Mouse (Mus musculus): Measurements from ENCODE around the gene Adamts2.

Gene Adamts2

GRCm38 (mm10) chr11:50623806-50624205 is 21.9 kb downstream of the Adamts2 start:
- in situ Hi-C loops (cut with MseI, MboI): no loop called here

DNA sequence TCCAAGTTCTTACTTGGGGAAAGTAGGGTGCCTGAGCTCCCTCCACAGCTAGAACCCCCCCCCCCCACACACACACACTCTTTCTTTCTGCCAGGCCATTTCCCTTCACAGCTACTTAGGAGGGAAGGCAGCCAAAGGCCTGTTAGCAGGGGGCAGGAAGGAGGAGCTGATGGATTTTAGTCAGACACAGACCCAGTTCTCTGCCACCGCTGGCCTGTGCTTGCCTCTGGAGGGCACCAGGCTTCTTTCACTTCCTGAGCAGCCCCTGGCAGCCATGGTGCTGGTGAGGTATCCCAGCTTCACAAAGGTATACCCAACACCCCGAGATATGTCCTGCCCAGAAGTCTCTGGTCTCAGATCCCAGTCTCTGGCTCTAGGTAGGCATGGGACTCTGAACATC is 22.4 kb downstream of the Adamts2 start:
- in situ Hi-C loops (cut with MseI, MboI): no loop called here

GRCm38 (mm10) chr11:50624720-50625119 is 22.8 kb downstream of the Adamts2 start:
- in situ Hi-C loops (cut with MseI, MboI): no loop called here

- in situ Hi-C loops (cut with MseI, MboI): no loop called here
These were observed 27.0 kb downstream of the Adamts2 start for GRCm38 (mm10) chr11:50628915-50629314.

DNA sequence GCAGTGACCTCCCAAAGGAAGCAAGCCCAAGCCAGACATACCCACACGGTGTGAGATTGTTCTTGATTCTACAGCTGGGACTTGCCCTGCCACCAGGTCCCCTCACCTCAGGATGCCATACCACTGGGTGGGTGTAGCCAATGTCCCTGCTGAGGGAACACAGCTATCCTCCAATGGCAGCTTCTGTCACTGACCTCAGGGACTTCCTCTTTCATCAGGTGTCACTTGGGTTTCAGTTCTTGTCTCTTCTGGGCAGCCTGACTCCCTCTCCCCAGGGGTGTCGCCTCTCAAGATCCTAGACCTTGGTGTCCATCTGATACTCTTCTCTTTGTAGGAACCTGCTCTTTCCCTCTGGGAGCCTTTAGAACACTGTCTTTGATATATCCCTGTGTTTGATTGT is 28.6 kb downstream of the Adamts2 start:
- in situ Hi-C loops (cut with MseI, MboI): no loop called here

GRCm38 (mm10) chr11:50632270-50632669 is 30.4 kb downstream of the Adamts2 start:
- in situ Hi-C loops (cut with MseI, MboI): no loop called here

GRCm38 (mm10) chr11:50635051-50635590 is 33.2 kb downstream of the Adamts2 start:
- in situ Hi-C loops (cut with MseI, MboI): no loop called here

GRCm38 (mm10) chr11:50637026-50637425 is 35.1 kb downstream of the Adamts2 start:
- in situ Hi-C loops (cut with MseI, MboI): no loop called here

- in situ Hi-C loops (cut with MseI, MboI): no loop called here
These were observed 36.4 kb downstream of the Adamts2 start for GRCm38 (mm10) chr11:50638197-50638867.

DNA sequence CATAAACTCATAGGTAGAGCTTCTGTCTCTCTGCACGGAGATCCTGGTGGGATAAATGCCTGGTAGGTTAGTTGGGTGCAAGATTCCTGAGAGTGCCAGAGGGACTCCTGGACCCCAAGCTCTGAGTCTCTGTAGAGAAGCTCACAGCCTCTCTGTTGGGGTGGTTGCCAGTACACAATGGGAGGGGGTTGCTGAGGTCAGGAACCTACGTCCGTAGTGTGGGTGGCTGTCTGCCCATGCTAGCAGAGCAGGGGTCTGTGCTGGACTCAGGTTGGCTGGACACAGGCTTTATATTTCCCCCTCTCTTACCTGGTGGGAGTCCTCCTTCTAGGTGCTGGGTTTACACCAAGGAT is 37.0 kb downstream of the Adamts2 start:
- in situ Hi-C loops (cut with MseI, MboI): no loop called here

- in situ Hi-C loops (cut with MseI, MboI): no loop called here
These were observed 40.7 kb downstream of the Adamts2 start for GRCm38 (mm10) chr11:50642583-50642982.

GRCm38 (mm10) chr11:50646148-50646547 is 44.3 kb downstream of the Adamts2 start:
- in situ Hi-C loops (cut with MseI, MboI): no loop called here

DNA sequence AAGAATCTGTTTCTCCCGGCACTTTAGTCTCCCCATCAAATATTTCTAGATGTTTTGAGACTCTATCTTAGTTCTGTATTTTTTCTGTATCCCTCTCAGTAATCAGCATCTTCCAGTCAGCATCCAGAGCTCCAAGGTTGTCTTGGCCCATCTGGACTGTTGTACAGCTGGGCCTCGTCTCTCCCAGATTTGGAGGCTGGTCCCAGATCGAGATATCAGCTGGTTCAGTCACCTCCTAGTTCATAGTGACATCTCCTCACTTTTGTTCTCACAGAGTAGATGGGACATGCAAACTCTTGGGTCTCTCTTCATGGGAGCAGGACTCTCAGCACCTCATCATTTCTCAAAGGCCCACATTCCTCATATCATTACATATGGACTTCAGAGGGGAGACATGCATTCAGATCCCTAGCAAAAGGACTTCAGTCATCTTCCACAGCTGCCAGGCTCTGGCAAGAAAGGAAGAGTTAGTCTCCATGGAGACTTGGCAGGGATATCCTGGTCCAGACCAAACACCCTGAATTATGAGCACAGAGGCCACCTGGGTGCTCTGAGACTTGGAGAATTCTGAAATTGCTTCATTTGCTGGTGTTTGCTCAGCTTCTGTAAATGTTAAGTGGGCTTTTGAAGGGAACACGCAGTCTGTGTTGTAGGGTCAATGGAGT is 46.4 kb downstream of the Adamts2 start:
- in situ Hi-C loops (cut with MseI, MboI): no loop called here

- in situ Hi-C loops (cut with MseI, MboI): no loop called here
These were observed 48.2 kb downstream of the Adamts2 start for GRCm38 (mm10) chr11:50650037-50650436.

DNA sequence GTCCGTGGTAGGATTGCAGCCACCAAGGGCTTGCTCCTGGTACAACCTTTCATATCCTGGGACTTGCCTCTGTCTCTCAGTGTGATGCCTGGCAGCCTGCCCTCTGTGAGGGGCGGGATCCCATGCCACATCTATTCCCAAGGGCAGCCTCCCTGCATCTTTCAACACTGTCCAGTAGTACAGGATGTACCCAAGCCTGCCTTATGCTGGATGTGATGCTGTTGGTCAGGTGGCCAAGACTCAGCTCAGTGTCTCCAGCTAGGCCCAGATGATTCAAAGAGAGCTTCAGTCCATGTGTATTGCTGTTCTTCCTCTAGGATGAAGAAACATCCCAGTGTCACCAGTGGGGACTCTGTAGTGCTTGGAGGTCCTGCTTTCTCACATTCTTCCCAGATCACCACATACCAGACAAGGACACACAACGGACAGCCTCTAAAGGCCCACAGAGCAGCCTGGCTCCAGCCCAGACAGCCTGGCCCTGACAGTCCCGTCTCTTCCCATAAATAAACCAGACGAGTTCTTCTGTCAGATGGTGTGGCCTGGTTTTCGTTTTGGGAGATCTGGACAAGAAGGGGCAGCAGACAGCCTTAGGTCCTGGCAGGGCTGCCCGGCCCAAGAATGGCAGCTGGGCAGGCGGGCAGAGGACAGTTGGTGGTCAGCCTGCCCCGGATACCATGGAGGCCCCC is 52.0 kb downstream of the Adamts2 start:
- in situ Hi-C loops (cut with MseI, MboI): no loop called here

DNA sequence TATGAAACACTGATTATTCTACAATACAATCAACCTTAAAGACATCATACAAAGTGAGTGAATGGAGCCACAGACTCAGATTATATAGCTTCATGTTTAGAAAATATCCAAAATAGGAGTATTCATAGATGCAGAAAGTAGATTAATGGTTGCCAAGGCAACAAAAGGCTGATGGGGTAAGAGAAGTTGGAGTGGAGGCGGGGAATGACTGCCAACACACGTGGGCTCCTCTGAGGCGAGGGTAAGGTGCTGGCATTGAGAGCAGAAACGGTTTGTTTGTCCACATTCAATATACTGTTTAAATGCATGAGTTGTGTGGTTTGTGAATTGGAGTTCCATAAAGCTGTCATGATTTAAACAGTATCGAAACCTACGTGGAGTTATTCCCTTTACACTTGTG is 56.9 kb downstream of the Adamts2 start:
- in situ Hi-C loops (cut with MseI, MboI): no loop called here

- in situ Hi-C loops (cut with MseI, MboI): no loop called here
These were observed 60.3 kb downstream of the Adamts2 start for GRCm38 (mm10) chr11:50662176-50662575.

GRCm38 (mm10) chr11:50664826-50665225 is 62.9 kb downstream of the Adamts2 start:
- in situ Hi-C loops (cut with MseI, MboI): no loop called here

DNA sequence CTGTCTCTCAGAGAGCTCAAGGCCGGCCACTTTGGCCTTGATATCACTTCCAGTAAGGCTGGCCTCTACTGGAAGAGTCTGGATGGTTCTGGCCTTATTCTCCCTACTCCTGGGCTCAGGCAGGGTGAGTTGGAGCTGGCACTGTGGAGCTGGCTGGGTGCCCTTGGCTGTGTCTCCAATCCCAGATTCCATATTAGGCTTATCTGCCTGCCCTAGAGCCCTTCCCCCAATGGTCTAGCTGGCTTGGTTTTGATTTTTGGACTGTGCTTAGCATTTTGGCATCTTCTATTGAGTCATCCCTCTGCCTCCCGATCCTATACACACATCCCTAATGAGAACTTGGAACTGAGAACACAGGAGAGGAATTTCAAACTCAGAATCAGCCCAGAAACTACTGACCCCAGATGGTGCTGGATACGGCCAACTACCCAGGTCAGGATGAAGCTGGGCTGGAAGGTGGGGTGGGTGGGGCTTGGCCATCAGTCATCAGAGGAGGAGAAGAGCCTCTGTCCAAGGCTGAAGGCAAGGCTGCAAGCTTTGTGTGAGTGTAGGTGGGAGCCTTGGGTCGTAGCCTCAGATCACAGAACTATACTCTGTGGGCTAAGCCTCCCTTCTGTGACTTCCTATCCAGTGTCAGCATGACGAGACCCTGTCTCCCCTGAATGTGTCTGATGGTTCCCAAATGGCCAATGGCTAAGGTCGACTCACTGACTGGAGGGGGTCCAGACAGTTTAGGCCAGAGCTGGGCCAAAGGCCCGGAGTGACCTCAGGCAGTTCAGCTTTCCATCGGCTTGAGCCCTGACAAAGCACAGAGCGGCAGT is 67.9 kb downstream of the Adamts2 start:
- in situ Hi-C loops (cut with MseI, MboI): no loop called here

DNA sequence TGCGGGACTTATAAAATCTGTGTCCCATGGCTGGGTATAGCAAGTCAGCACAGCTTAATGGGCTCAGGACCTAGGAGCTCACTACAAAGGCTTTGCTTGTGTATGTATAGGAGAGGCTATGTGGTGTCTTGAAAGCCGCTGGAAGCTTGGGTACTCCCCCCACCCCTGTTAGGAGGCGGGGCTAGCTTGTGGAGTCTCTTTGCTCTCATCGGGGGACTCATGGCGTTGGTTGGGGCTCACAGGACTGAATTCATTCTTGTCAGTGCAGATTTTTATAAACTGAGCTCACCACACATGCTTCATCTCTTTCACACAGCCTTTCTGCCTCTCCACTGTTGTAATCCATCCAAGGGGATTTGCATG is 68.5 kb downstream of the Adamts2 start:
- in situ Hi-C loops (cut with MseI, MboI): no loop called here

GRCm38 (mm10) chr11:50670881-50671280 is 69.0 kb downstream of the Adamts2 start:
- in situ Hi-C loops (cut with MseI, MboI): no loop called here

GRCm38 (mm10) chr11:50671376-50671775 is 69.5 kb downstream of the Adamts2 start:
- in situ Hi-C loops (cut with MseI, MboI): no loop called here
